Mouse (Mus musculus) liver, adult 2 months (tissue): ENCODE results near the gene Wdr61.

Experiments used
- CTCF ChIP-seq: fragments of 200-500 bp; IDR thresholded peaks from 2 replicates; pipeline ENCODE4 v1.5.1; 2011; ENCODE audit warnings: low read depth, low read length, control low read depth
- POLR2A ChIP-seq: fragments of 200-500 bp; IDR thresholded peaks from 2 replicates; pipeline ENCODE4 v1.6.1; 2011; ENCODE audit warnings: low read length, control low read depth; ENCODE audit not compliant: insufficient read depth; ENCODE audit errors: extremely low read depth

DNA sequence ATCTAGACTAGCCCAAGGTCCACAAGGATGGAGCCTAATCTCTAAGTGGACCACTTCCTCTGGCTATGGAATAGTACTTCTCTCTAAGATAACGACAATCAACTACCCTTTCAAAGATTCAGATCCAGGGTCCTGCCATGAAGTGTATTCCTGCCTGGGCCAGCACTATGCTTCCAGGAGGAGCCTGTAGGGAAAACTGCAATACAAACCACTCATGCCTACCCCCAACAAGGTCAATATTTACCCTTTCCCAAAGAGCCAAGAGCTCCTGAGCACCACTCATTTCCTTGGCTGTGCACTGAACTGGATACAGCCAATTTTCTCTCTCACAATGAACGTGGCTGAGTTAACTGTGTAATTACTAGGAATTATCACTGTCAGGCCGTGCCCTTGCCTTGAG, 16.8 kb downstream of the Wdr61 start:
- TF ChIP-seq POLR2A, result no peak
- no peak for TF ChIP-seq CTCF
